Mouse (Mus musculus) ZHBTc4 (cell line): ENCODE measurements at regions not wholly inside any gene's neighbourhood (a gene's known extent, or its start where the extent isn't known, plus 50 kb on each side); places are given as distances from the start of the nearest gene placed in this dataset.

Source experiments
- DNase-seq: peaks from one replicate; pipeline ENCODE4 v3.0.0-alpha.2; 2011; ENCODE audit warnings: low read depth, low spot score

DNA sequence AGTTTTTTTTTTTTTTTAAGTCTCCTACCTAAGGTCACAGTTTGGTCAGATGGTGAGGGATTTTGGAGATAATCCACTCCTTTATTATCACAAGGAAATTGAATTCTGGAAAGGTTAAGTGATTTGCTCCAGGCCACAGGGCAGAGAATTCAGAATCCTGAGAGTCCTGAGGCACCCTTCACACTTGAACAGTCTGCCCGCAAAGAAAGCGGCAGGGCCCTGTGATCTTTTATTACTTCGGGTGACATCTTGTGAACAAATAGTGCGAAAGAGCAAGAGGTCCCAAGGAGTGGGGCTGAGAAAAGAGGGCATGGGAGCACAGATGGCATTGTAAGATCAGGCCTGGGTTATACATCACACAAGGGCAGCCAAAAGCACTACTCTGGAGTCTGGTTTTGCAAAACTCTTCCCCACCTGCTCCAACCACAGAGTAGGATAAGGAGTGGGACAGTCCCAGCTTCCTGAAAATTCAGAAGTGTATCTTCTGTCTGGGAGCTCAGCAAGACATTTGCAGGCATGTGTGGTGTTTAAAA lies 150.5 kb upstream of the Wdr11 start:
- no peak for DNase-seq

DNA sequence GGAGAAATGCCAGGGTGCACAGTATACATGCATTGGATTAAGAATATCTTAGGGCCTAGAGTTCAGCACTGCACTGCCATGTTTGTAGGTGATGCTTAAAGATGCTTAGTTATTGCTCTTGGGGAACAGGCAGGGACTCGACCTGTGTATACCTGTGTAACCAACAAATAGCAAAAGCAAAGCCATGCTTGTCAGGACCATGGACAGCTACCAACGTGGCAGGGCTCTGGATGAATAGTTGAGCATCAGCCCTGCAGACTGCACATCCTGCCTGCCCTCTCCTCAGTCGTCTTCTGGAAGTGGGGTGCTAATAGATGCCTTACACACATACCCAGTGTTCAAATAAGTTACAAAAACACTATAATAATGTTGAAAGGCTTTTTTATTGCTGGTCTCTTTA lies 122.2 kb upstream of the Wdr11 start:
- peak; percentile 84 for DNase-seq

DNA sequence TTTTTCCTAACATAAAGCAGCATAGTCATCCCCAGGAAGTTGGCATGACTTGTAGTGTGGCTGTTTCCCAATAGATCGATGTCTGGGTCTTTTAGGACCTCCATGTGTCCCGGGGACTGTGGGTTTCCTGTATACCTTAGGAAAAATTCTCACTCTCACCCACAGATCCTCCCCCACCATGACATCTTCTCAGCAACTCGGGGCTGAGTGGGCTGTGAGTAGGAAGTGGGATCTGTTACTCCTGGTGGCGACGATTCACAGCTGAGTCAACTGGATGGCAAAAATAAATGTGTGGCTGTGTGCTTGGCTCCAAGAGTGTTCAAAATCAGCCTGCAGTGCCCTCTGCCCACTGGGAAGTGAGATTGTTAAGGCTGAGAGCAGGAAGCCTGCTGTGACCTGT lies 107.9 kb upstream of the Wdr11 start:
- no peak for DNase-seq

DNA sequence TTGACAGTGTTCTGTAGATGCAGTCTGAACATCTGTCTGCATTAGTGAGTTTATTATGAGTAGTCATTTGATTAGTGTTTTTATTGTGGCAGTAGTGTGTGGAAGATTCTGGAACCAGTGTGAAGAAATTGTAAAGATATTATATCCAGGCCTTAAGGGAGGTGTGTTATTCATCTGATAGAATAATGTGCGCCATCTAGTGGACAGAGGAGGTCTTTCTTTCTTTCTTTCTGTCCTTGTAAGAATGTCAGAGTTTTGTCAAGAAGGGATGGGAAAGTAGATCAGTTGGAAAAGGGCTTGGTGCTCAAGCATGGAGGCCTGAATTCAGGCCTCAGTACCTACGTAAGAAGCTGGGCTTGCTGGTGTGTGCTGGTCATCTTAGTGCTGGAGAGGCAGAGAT lies 84.8 kb upstream of the Wdr11 start:
- peak; percentile 75 for DNase-seq

DNA sequence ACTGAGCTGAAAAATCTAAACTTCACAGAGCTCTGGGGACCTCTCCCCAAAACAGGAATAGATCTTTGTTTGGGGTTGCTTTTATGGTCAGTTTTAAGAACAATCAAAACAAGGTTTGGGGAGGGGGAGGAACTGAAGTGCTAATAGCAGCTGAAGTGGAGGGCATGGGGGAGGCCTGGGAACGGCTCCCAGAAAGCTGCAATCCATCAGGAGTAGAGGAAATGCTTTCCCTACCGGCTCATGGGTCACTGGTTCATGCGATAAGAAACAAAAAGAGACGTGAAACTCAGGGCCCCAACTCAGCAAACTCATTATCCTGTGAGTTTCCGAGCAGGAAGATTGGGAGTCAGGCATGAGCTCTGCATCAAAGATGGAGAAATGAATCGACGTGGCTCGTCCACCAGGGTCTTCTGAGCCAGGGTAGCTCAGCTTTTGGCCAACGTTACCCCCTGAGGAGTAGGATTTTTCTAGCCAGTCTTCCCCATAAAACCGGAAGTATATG lies 82.0 kb upstream of the Wdr11 start:
- DNase-seq, result no peak

DNA sequence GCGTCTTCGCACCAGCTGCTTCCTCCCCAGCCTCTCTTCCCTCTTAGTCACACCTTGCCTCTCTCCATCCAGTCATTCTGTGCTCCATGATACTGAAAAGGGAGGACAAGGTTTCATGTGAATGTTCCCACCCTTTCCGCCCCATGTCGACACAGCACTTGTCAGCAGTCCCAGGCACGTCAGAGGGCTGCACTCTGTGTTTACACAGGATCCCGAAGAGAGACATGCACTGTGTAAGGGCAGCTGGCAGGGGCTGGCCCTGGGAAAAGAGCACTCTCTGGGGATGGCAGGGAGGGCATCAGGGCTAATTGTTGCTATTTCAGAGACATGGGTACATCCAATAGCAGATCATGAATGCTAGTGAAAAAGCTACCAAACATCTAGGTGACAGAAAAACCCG lies 77.0 kb upstream of the Wdr11 start:
- DNase-seq, result no peak

DNA sequence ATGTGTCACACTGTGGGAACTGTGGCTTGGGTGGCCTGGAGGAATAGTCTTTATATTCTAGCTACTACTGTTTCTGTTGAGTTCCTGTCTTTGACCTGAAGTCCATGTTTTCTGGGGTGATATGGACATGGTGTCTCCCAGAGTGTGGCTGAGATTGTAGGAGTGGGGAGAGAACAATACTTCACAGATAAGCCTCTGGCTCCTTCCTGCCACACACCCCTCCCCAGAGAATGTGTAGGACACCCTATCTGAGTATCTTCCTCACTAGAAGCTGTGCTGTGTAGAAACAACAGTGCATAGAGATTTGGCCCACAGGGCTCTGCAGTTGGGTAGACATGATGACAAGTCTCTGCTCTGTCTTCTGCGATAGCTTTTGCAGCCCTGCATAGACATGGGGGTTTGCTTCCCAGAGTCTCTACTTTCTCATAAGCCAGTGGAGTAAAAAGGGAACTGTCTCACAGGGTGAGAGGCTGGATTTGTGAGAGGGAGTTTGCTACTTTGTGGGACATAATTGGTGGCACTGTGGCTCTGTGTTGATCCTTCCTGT lies 67.2 kb upstream of the Wdr11 start:
- DNase-seq, result no peak

DNA sequence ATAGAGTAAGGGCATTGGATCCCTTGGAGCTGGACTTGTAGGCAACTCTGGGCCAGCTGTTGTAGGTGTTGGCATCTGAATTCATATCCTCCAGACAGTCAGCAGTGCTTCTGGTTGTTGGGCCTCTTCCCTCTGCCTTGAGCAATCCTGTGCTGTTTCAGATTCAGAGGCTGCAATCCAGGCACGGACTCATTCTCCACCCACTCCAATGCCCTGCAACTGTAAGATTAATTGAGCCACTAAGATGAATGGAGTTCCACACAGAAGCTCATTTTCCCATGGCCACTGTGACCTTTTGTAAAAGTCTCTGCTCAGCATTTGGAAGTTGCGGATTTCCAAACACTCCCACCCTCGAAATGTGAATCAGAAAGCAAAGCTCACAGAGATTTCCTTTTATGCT lies 65.7 kb upstream of the Wdr11 start:
- no peak for DNase-seq

DNA sequence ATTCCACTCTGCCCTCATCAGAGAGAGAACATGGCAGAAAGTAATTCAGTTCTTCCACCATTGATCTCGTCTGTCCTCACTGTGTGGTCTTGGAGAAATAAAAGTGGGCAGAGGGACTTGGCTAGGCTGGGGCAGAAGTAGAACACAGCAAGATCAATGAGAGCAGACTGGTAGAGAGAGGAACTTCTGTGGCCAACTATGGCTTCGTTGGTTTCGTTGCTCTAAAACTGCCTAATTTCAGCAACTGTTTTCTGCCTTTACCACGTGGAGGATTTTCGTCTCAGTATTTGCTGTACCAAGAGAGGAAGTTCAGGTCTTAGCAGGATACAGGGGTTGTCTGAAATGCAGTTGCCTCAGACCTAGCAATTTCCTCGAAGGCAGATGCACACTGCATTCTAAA lies 63.4 kb upstream of the Wdr11 start:
- no peak for DNase-seq

DNA sequence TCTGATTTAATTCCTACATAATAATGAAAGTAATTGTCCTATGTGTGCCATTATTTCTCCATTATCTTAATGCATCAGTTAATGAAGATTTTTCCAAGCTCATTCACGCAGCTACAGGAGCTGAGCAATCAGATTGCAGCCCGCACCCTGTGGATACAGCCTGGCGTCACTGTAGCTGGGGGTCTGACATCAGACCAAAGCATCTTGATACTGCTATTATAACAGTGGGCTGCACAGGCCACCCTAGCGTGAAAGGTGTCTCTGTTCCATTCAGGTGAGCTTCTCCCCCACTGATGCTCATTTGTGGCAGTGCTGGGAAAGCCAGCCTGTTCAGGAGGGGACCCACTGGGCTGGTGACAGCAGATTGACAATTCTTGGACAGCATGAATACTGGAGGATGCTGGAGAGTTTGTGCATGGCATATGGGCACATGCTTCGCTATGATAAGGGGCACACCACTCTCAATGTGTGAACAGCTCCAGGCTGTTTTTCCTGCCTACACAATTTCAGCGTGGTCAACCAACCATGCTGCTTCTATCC lies 58.2 kb upstream of the Wdr11 start:
- no peak for DNase-seq
